Mouse (Mus musculus) ES-E14 (cell line): ENCODE data around the gene Alkbh2.

Source experiments
- CHD2 ChIP-seq: IDR thresholded peaks from 2 replicates; pipeline ENCODE4 v1.6.1; 2014; ENCODE audit warnings: mild to moderate bottlenecking, low read depth, low read length, inconsistent platforms
- HCFC1 ChIP-seq: IDR thresholded peaks from 2 replicates; pipeline ENCODE4 v1.6.1; 2012; ENCODE audit warnings: low read length, inconsistent platforms, borderline replicate concordance; ENCODE audit not compliant: insufficient read depth
- ZC3H11A ChIP-seq: IDR thresholded peaks from 2 replicates; pipeline ENCODE4 v1.6.1; 2012; ENCODE audit warnings: low read depth, mild to moderate bottlenecking, inconsistent platforms, low read length, borderline replicate concordance
- ZNF384 ChIP-seq: IDR thresholded peaks from 2 replicates; pipeline ENCODE4 v1.6.1; 2012; ENCODE audit warnings: low read depth, low read length, inconsistent platforms

DNA sequence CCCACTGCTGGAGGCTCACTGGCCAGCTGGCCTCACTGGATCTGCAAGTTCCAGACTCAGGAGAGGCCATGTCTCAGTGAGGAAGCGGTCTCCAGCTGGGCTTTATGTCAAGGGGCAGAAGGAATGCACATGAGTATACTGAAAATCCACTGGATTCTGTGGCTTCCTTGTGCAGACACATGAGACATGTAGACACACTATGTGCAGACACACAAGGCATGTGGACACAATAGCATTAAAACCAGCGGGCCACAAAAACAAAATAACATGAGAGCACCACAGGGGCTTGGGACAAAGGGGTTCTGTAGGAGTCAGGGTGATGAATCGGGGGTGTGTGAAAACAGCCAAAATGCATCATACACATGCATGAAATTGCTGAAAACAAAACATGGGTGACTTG lies 2.0 kb downstream of the Alkbh2 start:
- no peak for TF ChIP-seq HCFC1
- no peak for TF ChIP-seq CHD2
- TF ChIP-seq ZC3H11A: no peak
- TF ChIP-seq ZNF384: no peak
